Mouse (Mus musculus): ENCODE results near the gene Tma16. TPM values are rescaled to one million over a fixed set of nuclear protein-coding genes. Genes with fewer than 3 reads are reported as not detected.

Tma16 gene
- polyA plus RNA-seq (2014; fragmentation: Nextera tagmentation; extraction: Ambion mirVana), result 15.9 and 18.4 TPM in 2 replicates

- H3K36me3 ChIP-seq (ENCODE audit: control insufficient read depth, insufficient read depth, low read length), result peaks cover 17% of the 10 kb centered on the region
- H3K9ac ChIP-seq (ENCODE audit: low read length), result peak within 1 kb of the TSS; percentile 85
- H3K27me3 ChIP-seq (replicated peaks; ENCODE audit: control insufficient read depth, insufficient read depth, low read length), result no peaks in the 10 kb centered on the region
- peak; percentile 95 for ATAC-seq (replicated peaks; ENCODE audit: low FRiP score, low TSS enrichment, low read depth)
- H3K4me1 ChIP-seq (replicated peaks; ENCODE audit: control insufficient read depth, insufficient read depth, low read length), result no peaks in the 10 kb centered on the region; the same call in 1 of the 2 replicates
- peak; percentile 98 for DNase-seq (ENCODE audit: low spot score)
- 0% methylated on average over 45 of the region's 45 CpGs for WGBS
- no peak within 1 kb of the TSS for H3K27ac ChIP-seq (ENCODE audit: low read depth)
- peak within 1 kb of the TSS; percentile 51 for H3K4me2 ChIP-seq (ENCODE audit: low read length)
- H3K9me3 ChIP-seq (ENCODE audit: control insufficient read depth, low read length), result no peaks in the 10 kb centered on the region
- H3K4me3 ChIP-seq (ENCODE audit: low read depth, low read length), result peak within 1 kb of the TSS; percentile 87
These were observed at the start of gene Tma16 for GRCm38 (mm10) chr8:66486084-66486763. Tma16 (minus strand) TSS chr8:66486530.

GRCm38 (mm10) chr8:66520576-66520975 is 34.2 kb upstream of the Tma16 start:
- H3K9me3 ChIP-seq (ENCODE audit: control insufficient read depth, low read length), result no peaks in the 10 kb centered on the region
- H3K9ac ChIP-seq (ENCODE audit: low read length), result no peak overlapping the region
- no peak for ATAC-seq (replicated peaks; ENCODE audit: low FRiP score, low TSS enrichment, low read depth)
- no peaks in the 10 kb centered on the region for H3K27me3 ChIP-seq (replicated peaks; ENCODE audit: control insufficient read depth, insufficient read depth, low read length)
- H3K4me3 ChIP-seq (ENCODE audit: low read depth, low read length), result no peak overlapping the region
- H3K4me1 ChIP-seq (replicated peaks; ENCODE audit: control insufficient read depth, insufficient read depth, low read length), result no peaks in the 10 kb centered on the region
- DNase-seq (ENCODE audit: low spot score), result no peak
- H3K27ac ChIP-seq (ENCODE audit: low read depth), result no peak overlapping the region
- no peaks in the 10 kb centered on the region for H3K36me3 ChIP-seq (ENCODE audit: control insufficient read depth, insufficient read depth, low read length)
- H3K4me2 ChIP-seq (ENCODE audit: low read length), result no peak overlapping the region

- H3K4me3 ChIP-seq (ENCODE audit: low read depth, low read length), result no peak overlapping the region
- H3K4me2 ChIP-seq (ENCODE audit: low read length), result no peak overlapping the region
- H3K27me3 ChIP-seq (replicated peaks; ENCODE audit: control insufficient read depth, insufficient read depth, low read length), result no peaks in the 10 kb centered on the region
- H3K36me3 ChIP-seq (ENCODE audit: control insufficient read depth, insufficient read depth, low read length), result no peaks in the 10 kb centered on the region
- H3K4me1 ChIP-seq (replicated peaks; ENCODE audit: control insufficient read depth, insufficient read depth, low read length), result no peaks in the 10 kb centered on the region
- H3K9ac ChIP-seq (ENCODE audit: low read length), result no peak overlapping the region
- H3K9me3 ChIP-seq (ENCODE audit: control insufficient read depth, low read length), result no peaks in the 10 kb centered on the region
- ATAC-seq (replicated peaks; ENCODE audit: low FRiP score, low TSS enrichment, low read depth) (no peak), DNase-seq (ENCODE audit: low spot score) (no peak)
- no peak overlapping the region for H3K27ac ChIP-seq (ENCODE audit: low read depth)
- 81% methylated on average over 2 of the region's 2 CpGs for WGBS
These were observed 32.8 kb upstream of the Tma16 start for GRCm38 (mm10) chr8:66519149-66519548.

GRCm38 (mm10) chr8:66511537-66511936 is 25.2 kb upstream of the Tma16 start, which contains the start of gene Tktl2:
Tktl2 (plus strand) TSS chr8:66511756.
- DNase-seq (ENCODE audit: low spot score), result no peak

GRCm38 (mm10) chr8:66503381-66503780 is 17.1 kb upstream of the Tma16 start:
- 81% methylated on average over 2 of the region's 2 CpGs for WGBS
- no peak for ATAC-seq (replicated peaks; ENCODE audit: low FRiP score, low TSS enrichment, low read depth)

More at GRCm38 (mm10) chr8:66511537-66511936, 25.2 kb upstream of the Tma16 start, which contains the start of gene Tktl2:
- H3K27ac ChIP-seq (ENCODE audit: low read depth), result no peak within 1 kb of the TSS
- no peak within 1 kb of the TSS for H3K4me3 ChIP-seq (ENCODE audit: low read depth, low read length)
- WGBS, result 94% methylated on average over 22 of the region's 22 CpGs
- no peaks in the 10 kb centered on the region for H3K27me3 ChIP-seq (replicated peaks; ENCODE audit: control insufficient read depth, insufficient read depth, low read length)
- no peaks in the 10 kb centered on the region for H3K9me3 ChIP-seq (ENCODE audit: control insufficient read depth, low read length)
- no peaks in the 10 kb centered on the region for H3K36me3 ChIP-seq (ENCODE audit: control insufficient read depth, insufficient read depth, low read length)
- no peaks in the 10 kb centered on the region for H3K4me1 ChIP-seq (replicated peaks; ENCODE audit: control insufficient read depth, insufficient read depth, low read length)
- no peak within 1 kb of the TSS for H3K4me2 ChIP-seq (ENCODE audit: low read length)
- no peak within 1 kb of the TSS for H3K9ac ChIP-seq (ENCODE audit: low read length)
- ATAC-seq (replicated peaks; ENCODE audit: low FRiP score, low TSS enrichment, low read depth), result no peak

GRCm38 (mm10) chr8:66496998-66497577 is 10.8 kb upstream of the Tma16 start:
- WGBS, result 36% methylated on average over 4 of the region's 4 CpGs
- Histone ChIP-seq H3K9me3 (ENCODE audit: control insufficient read depth, low read length) (no peaks in the 10 kb centered on the region), H3K27ac (ENCODE audit: low read depth) (no peak overlapping the region), H3K36me3 (ENCODE audit: control insufficient read depth, insufficient read depth, low read length) (no peaks in the 10 kb centered on the region), H3K4me1 (replicated peaks; ENCODE audit: control insufficient read depth, insufficient read depth, low read length) (no peaks in the 10 kb centered on the region), H3K4me2 (ENCODE audit: low read length) (no peak overlapping the region), H3K9ac (ENCODE audit: low read length) (no peak overlapping the region), H3K27me3 (replicated peaks; ENCODE audit: control insufficient read depth, insufficient read depth, low read length) (no peaks in the 10 kb centered on the region), H3K4me3 (ENCODE audit: low read depth, low read length) (no peak overlapping the region)
- ATAC-seq (replicated peaks; ENCODE audit: low FRiP score, low TSS enrichment, low read depth) (no peak), DNase-seq (ENCODE audit: low spot score) (no peak)

More at GRCm38 (mm10) chr8:66503381-66503780, 17.1 kb upstream of the Tma16 start:
- Histone ChIP-seq H3K36me3 (ENCODE audit: control insufficient read depth, insufficient read depth, low read length) (no peaks in the 10 kb centered on the region), H3K4me1 (replicated peaks; ENCODE audit: control insufficient read depth, insufficient read depth, low read length) (no peaks in the 10 kb centered on the region), H3K4me2 (ENCODE audit: low read length) (no peak overlapping the region), H3K4me3 (ENCODE audit: low read depth, low read length) (no peak overlapping the region), H3K9me3 (ENCODE audit: control insufficient read depth, low read length) (no peaks in the 10 kb centered on the region), H3K9ac (ENCODE audit: low read length) (no peak overlapping the region), H3K27ac (ENCODE audit: low read depth) (no peak overlapping the region), H3K27me3 (replicated peaks; ENCODE audit: control insufficient read depth, insufficient read depth, low read length) (no peaks in the 10 kb centered on the region)
- DNase-seq (ENCODE audit: low spot score), result no peak

- H3K27me3 ChIP-seq (replicated peaks; ENCODE audit: control insufficient read depth, insufficient read depth, low read length), result no peaks in the 10 kb centered on the region
- H3K4me2 ChIP-seq (ENCODE audit: low read length), result no peak overlapping the region
- H3K27ac ChIP-seq (ENCODE audit: low read depth), result no peak overlapping the region
- H3K4me1 ChIP-seq (replicated peaks; ENCODE audit: control insufficient read depth, insufficient read depth, low read length), result no peaks in the 10 kb centered on the region
- no peak overlapping the region for H3K9ac ChIP-seq (ENCODE audit: low read length)
- DNase-seq (ENCODE audit: low spot score) (peak; percentile 85), ATAC-seq (replicated peaks; ENCODE audit: low FRiP score, low TSS enrichment, low read depth) (peak; percentile 83; the same call in 1 of the 2 replicates)
- WGBS, result 8% methylated on average over 8 of the region's 8 CpGs
- no peak overlapping the region for H3K4me3 ChIP-seq (ENCODE audit: low read depth, low read length)
- no peaks in the 10 kb centered on the region for H3K36me3 ChIP-seq (ENCODE audit: control insufficient read depth, insufficient read depth, low read length)
- H3K9me3 ChIP-seq (ENCODE audit: control insufficient read depth, low read length), result no peaks in the 10 kb centered on the region
These were observed 9.4 kb upstream of the Tma16 start for GRCm38 (mm10) chr8:66495726-66496125.

GRCm38 (mm10) chr8:66494496-66494895 is 8.2 kb upstream of the Tma16 start:
- Histone ChIP-seq H3K4me1 (replicated peaks; ENCODE audit: control insufficient read depth, insufficient read depth, low read length) (no peaks in the 10 kb centered on the region), H3K9me3 (ENCODE audit: control insufficient read depth, low read length) (no peaks in the 10 kb centered on the region), H3K9ac (ENCODE audit: low read length) (no peak overlapping the region), H3K4me3 (ENCODE audit: low read depth, low read length) (no peak overlapping the region), H3K27ac (ENCODE audit: low read depth) (no peak overlapping the region), H3K27me3 (replicated peaks; ENCODE audit: control insufficient read depth, insufficient read depth, low read length) (no peaks in the 10 kb centered on the region), H3K36me3 (ENCODE audit: control insufficient read depth, insufficient read depth, low read length) (no peaks in the 10 kb centered on the region), H3K4me2 (ENCODE audit: low read length) (no peak overlapping the region)
- DNase-seq (ENCODE audit: low spot score) (no peak), ATAC-seq (replicated peaks; ENCODE audit: low FRiP score, low TSS enrichment, low read depth) (no peak)
- WGBS, result 75% methylated on average over 2 of the region's 2 CpGs

GRCm38 (mm10) chr8:66490624-66491023 is 4.3 kb upstream of the Tma16 start:
- no peaks in the 10 kb centered on the region for H3K9me3 ChIP-seq (ENCODE audit: control insufficient read depth, low read length)
- H3K36me3 ChIP-seq (ENCODE audit: control insufficient read depth, insufficient read depth, low read length), result no peaks in the 10 kb centered on the region
- H3K9ac ChIP-seq (ENCODE audit: low read length), result no peak overlapping the region
- no peaks in the 10 kb centered on the region for H3K4me1 ChIP-seq (replicated peaks; ENCODE audit: control insufficient read depth, insufficient read depth, low read length)
- DNase-seq (ENCODE audit: low spot score), result no peak
- no peak for ATAC-seq (replicated peaks; ENCODE audit: low FRiP score, low TSS enrichment, low read depth)
- H3K4me2 ChIP-seq (ENCODE audit: low read length), result no peak overlapping the region
- 81% methylated on average over 4 of the region's 4 CpGs for WGBS
- no peak overlapping the region for H3K4me3 ChIP-seq (ENCODE audit: low read depth, low read length)
- no peaks in the 10 kb centered on the region for H3K27me3 ChIP-seq (replicated peaks; ENCODE audit: control insufficient read depth, insufficient read depth, low read length)
- H3K27ac ChIP-seq (ENCODE audit: low read depth), result no peak overlapping the region

Measured in intestine, embryonic 14.5 days (tissue).